Mouse (Mus musculus): ENCODE data around the gene Olig3. TPM values are rescaled to one million over a fixed set of nuclear protein-coding genes. Genes with fewer than 3 reads are reported as not detected.

Olig3 gene
- total and polyA plus RNA-seq, 2 experiments, result not detected

DNA sequence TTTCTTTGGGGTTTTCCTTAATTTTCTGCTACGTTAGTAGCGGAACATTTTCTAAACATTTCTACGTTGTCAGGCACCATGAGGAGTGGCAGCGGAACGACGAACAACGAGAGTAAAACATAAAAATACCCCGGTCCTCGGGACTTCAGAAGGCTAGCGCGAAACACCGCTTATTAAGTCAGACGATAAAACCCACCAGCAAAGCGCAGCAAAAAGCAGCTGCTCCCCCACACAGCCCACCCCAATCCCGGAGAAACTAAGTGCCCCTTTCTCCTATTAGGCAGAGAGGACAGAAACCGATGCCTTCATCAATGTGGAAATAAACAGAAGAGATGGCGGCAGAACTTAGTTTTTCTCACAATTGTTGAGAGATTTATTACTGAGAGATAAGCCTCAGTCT, 6.5 kb downstream of the Olig3 start:
- no peak overlapping the region for H3K9ac ChIP-seq (ENCODE audit: low read depth, low read length)
- no peak overlapping the region for H3K27ac ChIP-seq (replicated peaks; ENCODE audit: insufficient read depth, low read depth, low read length)
- H3K27me3 ChIP-seq (ENCODE audit: control insufficient read depth, insufficient read depth, low read length), result peaks cover 30% of the 10 kb centered on the region
- 6% methylated on average over 17 of the region's 17 CpGs for WGBS
- no peaks in the 10 kb centered on the region for H3K36me3 ChIP-seq (ENCODE audit: control insufficient read depth, insufficient read depth, low read length)
- no peaks in the 10 kb centered on the region; the same call in 1 of the 2 replicates for H3K4me1 ChIP-seq (ENCODE audit: control insufficient read depth, insufficient read depth, low read length)
- TF ChIP-seq CTCF (IDR thresholded peaks at IDR 0.05; ENCODE audit: low read depth, low read length) (no peak), POLR2A (IDR thresholded peaks at IDR 0.05; ENCODE audit: extremely low read depth, insufficient read depth, low read length) (no peak)
- H3K4me3 ChIP-seq (ENCODE audit: insufficient read depth, low read depth, low read length), result no peak overlapping the region
- no peaks in the 10 kb centered on the region for H3K79me2 ChIP-seq (ENCODE audit: control insufficient read depth, insufficient read depth, low read length)
- DNase-seq (ENCODE audit: extremely low read depth, low read depth, low spot score), result no peak

DNA sequence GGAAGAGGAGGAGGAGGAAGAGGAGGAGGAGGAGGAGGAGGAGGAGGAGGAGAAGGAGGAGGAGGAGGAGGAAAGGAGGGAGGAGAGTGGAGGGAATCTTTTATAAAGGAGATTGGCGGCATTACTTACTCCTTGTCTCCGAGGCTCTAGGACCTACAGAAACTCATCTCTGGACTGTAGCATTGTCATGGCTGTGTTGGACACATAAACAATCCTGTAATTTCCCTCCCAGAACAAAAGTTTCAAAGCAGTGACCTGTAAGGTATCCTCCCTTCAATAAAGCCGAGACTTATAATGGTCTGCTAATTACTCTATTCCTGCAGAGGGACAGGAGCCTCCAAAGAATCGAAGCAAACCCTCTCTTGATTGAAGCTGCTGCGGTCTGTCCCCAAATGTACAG, 7.0 kb downstream of the Olig3 start:
- H3K4me1 ChIP-seq (ENCODE audit: control insufficient read depth, insufficient read depth, low read length), result no peaks in the 10 kb centered on the region; the same call in 1 of the 2 replicates
- no peak for DNase-seq (ENCODE audit: extremely low read depth, low read depth, low spot score)
- H3K27ac ChIP-seq (replicated peaks; ENCODE audit: insufficient read depth, low read depth, low read length), result no peak overlapping the region
- no peaks in the 10 kb centered on the region for H3K79me2 ChIP-seq (ENCODE audit: control insufficient read depth, insufficient read depth, low read length)
- no peak overlapping the region for H3K9ac ChIP-seq (ENCODE audit: low read depth, low read length)
- peaks cover 30% of the 10 kb centered on the region for H3K27me3 ChIP-seq (ENCODE audit: control insufficient read depth, insufficient read depth, low read length)
- H3K36me3 ChIP-seq (ENCODE audit: control insufficient read depth, insufficient read depth, low read length), result no peaks in the 10 kb centered on the region
- TF ChIP-seq POLR2A (IDR thresholded peaks at IDR 0.05; ENCODE audit: extremely low read depth, insufficient read depth, low read length), result no peak
- no peak for TF ChIP-seq CTCF (IDR thresholded peaks at IDR 0.05; ENCODE audit: low read depth, low read length)
- WGBS, result 25% methylated on average over 5 of the region's 5 CpGs
- no peak overlapping the region for H3K4me3 ChIP-seq (ENCODE audit: insufficient read depth, low read depth, low read length)

DNA sequence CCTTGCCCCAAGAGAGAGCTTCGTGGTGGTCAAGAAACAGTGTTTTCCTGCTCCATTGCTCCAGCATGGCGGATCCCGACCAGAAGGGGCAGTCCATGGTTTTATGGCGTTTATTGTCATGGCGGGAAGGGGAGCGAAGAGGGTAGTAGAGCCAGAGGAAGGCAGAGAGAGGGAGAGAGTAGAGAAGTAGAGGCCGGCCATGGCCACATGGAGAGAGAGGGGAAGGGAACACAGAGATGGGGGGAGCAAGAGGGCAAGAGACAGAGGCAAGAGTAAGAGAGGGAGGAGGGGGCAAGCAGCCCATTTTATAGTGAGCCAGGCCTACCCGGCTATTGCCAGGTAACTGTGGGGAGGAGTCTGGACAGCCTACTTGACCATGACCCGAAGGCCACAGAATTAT, 12.8 kb downstream of the Olig3 start:
- 89% methylated on average over 9 of the region's 9 CpGs for WGBS
- H3K36me3 ChIP-seq (ENCODE audit: control insufficient read depth, insufficient read depth, low read length), result no peaks in the 10 kb centered on the region

DNA sequence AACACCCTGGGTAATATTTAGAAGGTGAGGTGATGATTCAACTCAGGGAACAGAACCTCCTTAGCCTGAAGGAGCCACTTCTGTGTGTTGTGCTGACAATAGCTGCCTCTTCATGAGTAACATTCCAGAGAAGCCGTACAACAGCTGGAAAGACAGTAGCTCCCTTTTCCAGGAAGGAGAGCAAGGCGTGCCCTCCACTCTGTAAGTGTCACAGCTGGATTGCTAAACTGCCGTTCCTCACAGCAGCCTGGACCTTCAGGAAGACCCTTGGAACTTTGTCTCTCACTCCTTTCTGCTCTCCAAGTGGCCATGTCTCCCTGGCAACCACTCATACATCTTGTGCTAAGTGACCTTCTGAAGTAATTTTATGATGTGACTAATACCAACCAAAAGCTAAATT, 13.8 kb downstream of the Olig3 start:
- H3K9ac ChIP-seq (ENCODE audit: low read depth, low read length), result no peak overlapping the region
- H3K4me3 ChIP-seq (ENCODE audit: insufficient read depth, low read depth, low read length), result no peak overlapping the region
- DNase-seq (ENCODE audit: extremely low read depth, low read depth, low spot score), result no peak
- H3K79me2 ChIP-seq (ENCODE audit: control insufficient read depth, insufficient read depth, low read length), result no peaks in the 10 kb centered on the region
- no peaks in the 10 kb centered on the region for H3K36me3 ChIP-seq (ENCODE audit: control insufficient read depth, insufficient read depth, low read length)
- TF ChIP-seq CTCF (IDR thresholded peaks at IDR 0.05; ENCODE audit: low read depth, low read length), result no peak
- no peak for TF ChIP-seq POLR2A (IDR thresholded peaks at IDR 0.05; ENCODE audit: extremely low read depth, insufficient read depth, low read length)
- no peaks in the 10 kb centered on the region for H3K4me1 ChIP-seq (ENCODE audit: control insufficient read depth, insufficient read depth, low read length)
- H3K27me3 ChIP-seq (ENCODE audit: control insufficient read depth, insufficient read depth, low read length), result 0 out of 2 replicates have a peak, but pooled peaks cover 2% of the 10 kb centered on the region
- H3K27ac ChIP-seq (replicated peaks; ENCODE audit: insufficient read depth, low read depth, low read length), result no peak overlapping the region
- 81% methylated on average over 3 of the region's 3 CpGs for WGBS

More for the DNA sequence above, 12.8 kb downstream of the Olig3 start:
- DNase-seq (ENCODE audit: extremely low read depth, low read depth, low spot score), result no peak
- no peak overlapping the region for H3K4me3 ChIP-seq (ENCODE audit: insufficient read depth, low read depth, low read length)
- no peaks in the 10 kb centered on the region for H3K4me1 ChIP-seq (ENCODE audit: control insufficient read depth, insufficient read depth, low read length)
- no peak overlapping the region for H3K27ac ChIP-seq (replicated peaks; ENCODE audit: insufficient read depth, low read depth, low read length)
- TF ChIP-seq POLR2A (IDR thresholded peaks at IDR 0.05; ENCODE audit: extremely low read depth, insufficient read depth, low read length) (no peak), CTCF (IDR thresholded peaks at IDR 0.05; ENCODE audit: low read depth, low read length) (no peak)
- no peaks in the 10 kb centered on the region for H3K79me2 ChIP-seq (ENCODE audit: control insufficient read depth, insufficient read depth, low read length)
- H3K27me3 ChIP-seq (ENCODE audit: control insufficient read depth, insufficient read depth, low read length), result 0 out of 2 replicates have a peak, but pooled peaks cover 6% of the 10 kb centered on the region
- no peak overlapping the region for H3K9ac ChIP-seq (ENCODE audit: low read depth, low read length)

DNA sequence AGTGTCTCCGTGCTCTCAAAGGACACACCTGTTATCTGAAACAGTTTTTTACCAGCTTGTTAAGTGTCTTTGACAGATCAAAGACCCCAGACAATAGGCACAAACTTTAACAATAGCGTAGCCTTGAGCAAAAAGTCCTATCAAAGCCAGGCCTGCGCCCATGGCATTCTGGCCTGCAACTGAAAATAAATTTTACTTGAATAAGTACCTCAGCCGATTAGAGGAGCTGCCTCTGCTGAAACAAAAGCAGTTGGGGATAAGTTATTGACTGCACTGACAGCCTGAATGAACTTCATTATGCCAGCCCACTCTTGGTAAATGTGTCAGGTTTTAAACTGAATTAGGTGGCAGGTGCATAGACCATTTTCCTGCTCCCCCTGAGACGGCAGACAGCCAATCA, 15.9 kb downstream of the Olig3 start:
- Histone ChIP-seq H3K27ac (replicated peaks; ENCODE audit: insufficient read depth, low read depth, low read length) (no peak overlapping the region), H3K36me3 (ENCODE audit: control insufficient read depth, insufficient read depth, low read length) (no peaks in the 10 kb centered on the region), H3K79me2 (ENCODE audit: control insufficient read depth, insufficient read depth, low read length) (no peaks in the 10 kb centered on the region), H3K9ac (ENCODE audit: low read depth, low read length) (no peak overlapping the region), H3K27me3 (ENCODE audit: control insufficient read depth, insufficient read depth, low read length) (no peaks in the 10 kb centered on the region), H3K4me3 (ENCODE audit: insufficient read depth, low read depth, low read length) (no peak overlapping the region), H3K4me1 (ENCODE audit: control insufficient read depth, insufficient read depth, low read length) (no peaks in the 10 kb centered on the region)
- no peak for TF ChIP-seq CTCF (IDR thresholded peaks at IDR 0.05; ENCODE audit: low read depth, low read length)
- no peak for DNase-seq (ENCODE audit: extremely low read depth, low read depth, low spot score)
- WGBS, result 76% methylated on average over 5 of the region's 5 CpGs

DNA sequence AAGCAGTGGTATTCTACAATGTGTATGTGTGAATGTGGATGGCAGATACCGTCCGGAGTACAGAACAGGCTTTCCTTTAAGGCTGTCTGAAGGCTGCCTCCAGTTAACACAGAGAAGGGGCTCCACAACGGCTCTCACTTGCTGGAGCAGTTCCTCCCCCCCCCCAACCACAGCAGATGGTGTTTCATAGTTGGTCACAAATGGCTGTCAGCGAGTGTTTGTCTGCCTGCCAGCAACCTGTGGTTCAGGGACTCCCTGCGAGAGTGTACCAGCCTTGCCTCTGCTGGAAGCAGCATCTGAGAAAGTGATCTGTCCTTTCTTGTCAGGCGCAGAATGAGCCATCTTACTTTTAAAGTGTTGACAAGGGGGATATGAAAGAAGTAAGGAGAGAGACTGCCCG, 17.5 kb downstream of the Olig3 start:
- Histone ChIP-seq H3K9ac (ENCODE audit: low read depth, low read length) (no peak overlapping the region), H3K36me3 (ENCODE audit: control insufficient read depth, insufficient read depth, low read length) (no peaks in the 10 kb centered on the region), H3K27ac (replicated peaks; ENCODE audit: insufficient read depth, low read depth, low read length) (no peak overlapping the region), H3K27me3 (ENCODE audit: control insufficient read depth, insufficient read depth, low read length) (no peaks in the 10 kb centered on the region), H3K4me3 (ENCODE audit: insufficient read depth, low read depth, low read length) (no peak overlapping the region), H3K79me2 (ENCODE audit: control insufficient read depth, insufficient read depth, low read length) (no peaks in the 10 kb centered on the region), H3K4me1 (ENCODE audit: control insufficient read depth, insufficient read depth, low read length) (no peaks in the 10 kb centered on the region)
- TF ChIP-seq POLR2A (IDR thresholded peaks at IDR 0.05; ENCODE audit: extremely low read depth, insufficient read depth, low read length) (no peak), CTCF (IDR thresholded peaks at IDR 0.05; ENCODE audit: low read depth, low read length) (no peak)
- 77% methylated on average over 7 of the region's 7 CpGs for WGBS
- no peak for DNase-seq (ENCODE audit: extremely low read depth, low read depth, low spot score)
